Mouse (Mus musculus): ENCODE results near the gene Snapin. TPM values are rescaled to one million over a fixed set of nuclear protein-coding genes. Genes with fewer than 3 reads are reported as not detected.
A peak's percentile ranks its signal among the peaks of the same experiment; 100 is the strongest.

Gene Snapin
- polyA plus RNA-seq, 1 experiment from 2014 or later, result 68.0 TPM

DNA sequence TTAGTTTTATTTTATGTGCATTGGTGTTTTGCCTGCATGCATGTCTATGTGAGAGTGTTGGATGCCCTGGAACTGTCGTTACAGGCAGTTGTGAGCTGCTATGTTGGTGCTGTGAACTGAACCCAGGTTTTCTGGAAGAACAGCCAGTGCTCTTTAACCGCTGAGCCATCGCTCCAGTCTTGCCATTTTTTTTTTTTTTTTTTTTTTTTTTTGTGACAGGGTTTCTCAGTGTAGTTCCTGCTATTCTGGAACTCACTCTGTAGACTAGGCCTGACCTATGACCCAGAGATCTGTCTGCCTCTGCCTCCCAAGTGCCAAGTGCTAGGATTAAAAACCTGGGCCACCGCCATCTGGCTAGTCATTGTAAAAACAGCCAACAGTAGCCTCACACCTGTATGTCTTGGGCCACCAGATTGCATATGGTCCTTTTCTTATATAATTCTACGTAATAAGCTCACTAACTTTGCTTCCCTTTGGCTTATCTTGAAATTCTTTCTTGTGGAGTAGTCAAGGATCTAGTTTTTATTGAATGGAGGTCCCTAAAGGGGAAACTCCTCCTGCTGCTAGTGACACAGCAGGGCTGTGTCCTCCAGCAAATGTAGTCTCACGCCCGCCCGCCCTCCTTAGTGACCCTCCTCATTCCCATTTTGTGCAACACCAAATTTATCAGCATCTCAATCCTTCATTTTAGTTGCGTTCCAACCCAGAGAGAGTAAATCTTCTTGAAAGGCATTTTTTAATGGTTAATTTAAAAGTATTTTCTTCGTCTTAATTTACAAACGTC is 45.2 kb downstream of the Snapin start:
- Histone ChIP-seq H3K27me3 (ENCODE audit: insufficient read depth, low read length) (no peaks in the 10 kb centered on the region), H3K4me2 (peak overlapping the region; percentile 57), H3K9ac (peak overlapping the region; percentile 40; the same call in 1 of the 2 replicates), H3K27ac (ENCODE audit: low read depth) (peak overlapping the region; percentile 95), H3K9me3 (ENCODE audit: low read depth, low read length) (no peaks in the 10 kb centered on the region), H3K4me1 (ENCODE audit: insufficient read depth) (0 out of 2 replicates have a peak, but pooled peaks cover 3% of the 10 kb centered on the region), H3K36me3 (ENCODE audit: insufficient read depth) (no peaks in the 10 kb centered on the region), H3K4me3 (ENCODE audit: low read depth, low read length) (peak overlapping the region; percentile 23; the same call in 1 of the 2 replicates)
- DNase-seq, result peak; percentile 63
- TF ChIP-seq CTCF (IDR thresholded peaks at IDR 0.05; ENCODE audit: low read depth), result no peak
- 51% methylated on average over 11 of the region's 11 CpGs for WGBS
- no peak for ATAC-seq (ENCODE audit: insufficient read depth)

DNA sequence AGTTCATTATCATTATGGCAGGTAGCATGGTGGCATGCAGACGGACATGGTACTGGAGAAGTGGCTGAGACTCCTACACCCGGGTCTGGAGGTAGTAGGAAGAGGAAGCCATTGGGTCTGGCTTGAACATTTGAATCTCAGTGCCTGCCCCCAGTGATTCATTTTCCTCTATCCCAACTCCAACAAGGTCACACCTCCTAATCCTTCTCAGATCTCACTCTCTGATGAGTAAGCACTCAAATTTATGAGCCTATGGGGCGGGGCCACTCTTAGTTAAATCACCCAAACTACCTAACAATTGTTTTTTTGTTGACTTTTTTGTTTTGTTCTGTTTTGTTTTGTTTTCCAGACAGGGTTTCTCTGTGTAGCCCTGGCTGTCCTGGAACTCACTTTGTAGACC is 46.9 kb downstream of the Snapin start:
- Histone ChIP-seq H3K27ac (ENCODE audit: low read depth) (no peak overlapping the region), H3K4me1 (ENCODE audit: insufficient read depth) (0 out of 2 replicates have a peak, but pooled peaks cover 3% of the 10 kb centered on the region), H3K9me3 (ENCODE audit: low read depth, low read length) (no peaks in the 10 kb centered on the region), H3K4me3 (ENCODE audit: low read depth, low read length) (no peak overlapping the region), H3K27me3 (ENCODE audit: insufficient read depth, low read length) (no peaks in the 10 kb centered on the region), H3K4me2 (no peak overlapping the region), H3K9ac (no peak overlapping the region), H3K36me3 (ENCODE audit: insufficient read depth) (no peaks in the 10 kb centered on the region)
- DNase-seq (no peak), ATAC-seq (ENCODE audit: insufficient read depth) (no peak)
- no peak for TF ChIP-seq CTCF (IDR thresholded peaks at IDR 0.05; ENCODE audit: low read depth)
- WGBS, result 87% methylated on average over 3 of the region's 3 CpGs

DNA sequence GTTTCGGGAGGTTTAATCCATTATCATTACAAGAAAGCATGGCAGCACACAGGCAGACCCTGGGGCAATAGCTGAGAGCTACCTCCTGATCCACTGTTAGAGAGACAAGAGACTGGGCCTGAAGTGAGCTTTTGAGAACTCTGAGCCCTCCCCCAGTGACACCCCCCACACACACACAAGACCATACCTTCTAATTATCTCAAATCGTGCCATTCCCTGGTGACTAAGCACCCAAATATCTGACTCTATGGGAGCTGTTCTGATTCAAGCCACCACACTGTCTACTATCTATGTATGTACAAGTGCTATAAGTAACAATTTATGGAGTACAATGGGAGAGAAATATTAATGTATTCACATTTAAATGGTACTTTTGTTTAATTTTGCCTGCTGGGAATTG is 50.1 kb downstream of the Snapin start:
- TF ChIP-seq CTCF (IDR thresholded peaks at IDR 0.05; ENCODE audit: low read depth), result no peak
- DNase-seq, result no peak
- H3K4me3 ChIP-seq (ENCODE audit: low read depth, low read length), result no peak overlapping the region
- H3K27ac ChIP-seq (ENCODE audit: low read depth), result no peak overlapping the region
- 83% methylated on average over 2 of the region's 2 CpGs for WGBS
- ATAC-seq (ENCODE audit: insufficient read depth), result no peak
- H3K4me2 ChIP-seq, result no peak overlapping the region
- no peaks in the 10 kb centered on the region for H3K36me3 ChIP-seq (ENCODE audit: insufficient read depth)
- H3K9ac ChIP-seq, result no peak overlapping the region
- H3K9me3 ChIP-seq (ENCODE audit: low read depth, low read length), result no peaks in the 10 kb centered on the region
- H3K27me3 ChIP-seq (ENCODE audit: insufficient read depth, low read length), result no peaks in the 10 kb centered on the region
- 0 out of 2 replicates have a peak, but pooled peaks cover under 1% of the 10 kb centered on the region for H3K4me1 ChIP-seq (ENCODE audit: insufficient read depth)

Other genes with a start within 250 kb of the Snapin start
- gene Creb3l4, start 247.5 kb downstream of the Snapin start, polyA plus RNA-seq (2014; fragmentation: Nextera tagmentation; extraction: Ambion mirVana), result 5.4 and 6.5 TPM in 2 replicates
- gene Slc39a1, start 242.9 kb downstream of the Snapin start, polyA plus RNA-seq (2014; fragmentation: Nextera tagmentation; extraction: Ambion mirVana), result 85.2 and 85.3 TPM in 2 replicates
- gene Crtc2, start 236.9 kb downstream of the Snapin start, polyA plus RNA-seq (2014; fragmentation: Nextera tagmentation; extraction: Ambion mirVana), result 19.3 and 19.6 TPM in 2 replicates
- 4.4 and 6.1 TPM in 2 replicates for gene Dennd4b, start 225.8 kb downstream of the Snapin start, polyA plus RNA-seq (2014; fragmentation: Nextera tagmentation; extraction: Ambion mirVana)
- 14.6 and 15.8 TPM in 2 replicates for gene Gatad2b, start 197.9 kb downstream of the Snapin start, polyA plus RNA-seq (2014; fragmentation: Nextera tagmentation; extraction: Ambion mirVana)
- 18.4 and 19.1 TPM in 2 replicates for gene Slc27a3, start 101.1 kb downstream of the Snapin start, polyA plus RNA-seq (2014; fragmentation: Nextera tagmentation; extraction: Ambion mirVana)
- 38.5 and 40.5 TPM in 2 replicates for gene Ints3, start 57.4 kb downstream of the Snapin start, polyA plus RNA-seq (2014; fragmentation: Nextera tagmentation; extraction: Ambion mirVana)
- 17.8 and 19.3 TPM in 2 replicates for gene Npr1, start 25.2 kb downstream of the Snapin start, polyA plus RNA-seq (2014; fragmentation: Nextera tagmentation; extraction: Ambion mirVana)
- 232 and 240 TPM in 2 replicates for gene Ilf2, start 14.9 kb downstream of the Snapin start, polyA plus RNA-seq (2014; fragmentation: Nextera tagmentation; extraction: Ambion mirVana)
- gene Chtop, start 18.5 kb upstream of the Snapin start, polyA plus RNA-seq (2014; fragmentation: Nextera tagmentation; extraction: Ambion mirVana), result 103 and 109 TPM in 2 replicates
- gene S100a1, start 23.4 kb upstream of the Snapin start, polyA plus RNA-seq (2014; fragmentation: Nextera tagmentation; extraction: Ambion mirVana), result 28.0 and 33.9 TPM in 2 replicates
- gene S100a13, start 23.4 kb upstream of the Snapin start, polyA plus RNA-seq (2014; fragmentation: Nextera tagmentation; extraction: Ambion mirVana), result 27.3 and 32.2 TPM in 2 replicates
- gene S100a14, start 35.8 kb upstream of the Snapin start, polyA plus RNA-seq (2014; fragmentation: Nextera tagmentation; extraction: Ambion mirVana), result 1.2 and 1.6 TPM in 2 replicates
- 161 and 175 TPM in 2 replicates for gene S100a16, start 46.2 kb upstream of the Snapin start, polyA plus RNA-seq (2014; fragmentation: Nextera tagmentation; extraction: Ambion mirVana)
- 0.12 and 0.49 TPM in 2 replicates for gene S100a3, start 69.5 kb upstream of the Snapin start, polyA plus RNA-seq (2014; fragmentation: Nextera tagmentation; extraction: Ambion mirVana)
- not detected in 2 replicates for gene S100a2, start 99.2 kb upstream of the Snapin start, polyA plus RNA-seq (2014; fragmentation: Nextera tagmentation; extraction: Ambion mirVana)
- not detected in 2 replicates for gene Gm42674, start 110.9 kb upstream of the Snapin start, polyA plus RNA-seq (2014; fragmentation: Nextera tagmentation; extraction: Ambion mirVana)
- gene S100a4, start 112.7 kb upstream of the Snapin start, polyA plus RNA-seq (2014; fragmentation: Nextera tagmentation; extraction: Ambion mirVana), result 3.1 and 3.7 TPM in 2 replicates
- gene S100a5, start 117.5 kb upstream of the Snapin start, polyA plus RNA-seq (2014; fragmentation: Nextera tagmentation; extraction: Ambion mirVana), result not detected in 2 replicates
- 84.2 and 100 TPM in 2 replicates for gene S100a6, start 121.8 kb upstream of the Snapin start, polyA plus RNA-seq (2014; fragmentation: Nextera tagmentation; extraction: Ambion mirVana)
- not detected in 2 replicates for gene S100a7a, start 163.0 kb upstream of the Snapin start, polyA plus RNA-seq (2014; fragmentation: Nextera tagmentation; extraction: Ambion mirVana)
- 5.6 and 32.5 TPM in 2 replicates for gene S100a8, start 177.9 kb upstream of the Snapin start, polyA plus RNA-seq (2014; fragmentation: Nextera tagmentation; extraction: Ambion mirVana)
- 1.9 and 14.0 TPM in 2 replicates for gene S100a9, start 204.7 kb upstream of the Snapin start, polyA plus RNA-seq (2014; fragmentation: Nextera tagmentation; extraction: Ambion mirVana)
- not detected in 2 replicates for gene Pglyrp4, start 235.9 kb upstream of the Snapin start, polyA plus RNA-seq (2014; fragmentation: Nextera tagmentation; extraction: Ambion mirVana)